Mouse (Mus musculus) B cell, adult 2 months (primary cell): ENCODE data around the gene Gm21103.
"Not testable (repeated sequence)": the region's sequence is repeated elsewhere in the genome, so short reads cannot be mapped to it uniquely, and the experiment has no call there.

ENCODE experiments used
- DNase-seq, 2 experiments: peaks; one replicate each; pipeline ENCODE4 v3.0.0; 2022

The Gm21103 gene

GRCm38 (mm10) chr14:6304743-6305142 lies at the start of gene Gm21103:
Gene Gm21103 (minus strand): TSS chr14:6304843.
- DNase-seq: not testable (repeated sequence)

- not testable (repeated sequence) for DNase-seq
Observed at GRCm38 (mm10) chr14:6343578-6343977, 38.9 kb upstream of the Gm21103 start, which contains the start of gene Gm3618. Gene Gm3618 (minus strand): TSS chr14:6343678.

- peak; percentile 0 to 1 for DNase-seq
Observed at GRCm38 (mm10) chr14:6286931-6287715, 17.5 kb downstream of the Gm21103 start, which contains the start of gene Gm3411. Gene Gm3411 (minus strand): TSS chr14:6287250.
